Mouse (Mus musculus) megakaryocyte, embryonic 14.5 days (primary cell): ENCODE results near the gene Atp23. TPM values are rescaled to one million over a fixed set of nuclear protein-coding genes. Genes with fewer than 3 reads are reported as not detected.
"Not testable (repeated sequence)": the region's sequence is repeated elsewhere in the genome, so short reads cannot be mapped to it uniquely, and the experiment has no call there.

Source experiments
- H3K27me3 ChIP-seq: replicated peaks from 2 replicates; pipeline ENCODE3; 2012; ENCODE audit warnings: inconsistent platforms
- H3K36me3 ChIP-seq: replicated peaks from 2 replicates; pipeline ENCODE3; 2012; ENCODE audit warnings: low read length, inconsistent platforms, mixed read lengths
- H3K4me1 ChIP-seq: 2 replicates; pipeline ENCODE4 v1.6.1; 2012; ENCODE audit warnings: inconsistent platforms
- H3K4me3 ChIP-seq: replicated peaks from 2 replicates; pipeline ENCODE3; 2012; ENCODE audit warnings: moderate library complexity, mild to moderate bottlenecking, inconsistent platforms
- H3K9me3 ChIP-seq: 2 replicates; pipeline ENCODE4 v1.6.1; 2012; ENCODE audit warnings: inconsistent platforms
- FLI1 ChIP-seq: IDR thresholded peaks from 2 replicates; pipeline ENCODE4 v1.6.1; 2012; ENCODE audit warnings: low read length, inconsistent platforms, mixed read lengths
- GATA1 ChIP-seq: IDR thresholded peaks from 3 replicates; pipeline ENCODE4 v1.6.1; 2012; ENCODE audit warnings: mixed read lengths, low read length, inconsistent platforms, borderline replicate concordance
- polyA plus RNA-seq: library from polyadenylated mRNA; stranded (reverse); fragments of >175 nt; gene quantifications from 2 replicates; pipeline ENCODE4 v1.2.3, GENCODE M21; 2012; ENCODE audit warnings: low replicate concordance; ENCODE audit not compliant: insufficient read depth

Gene Atp23
- polyA plus RNA-seq, 1 experiment = 6.8 TPM

DNA sequence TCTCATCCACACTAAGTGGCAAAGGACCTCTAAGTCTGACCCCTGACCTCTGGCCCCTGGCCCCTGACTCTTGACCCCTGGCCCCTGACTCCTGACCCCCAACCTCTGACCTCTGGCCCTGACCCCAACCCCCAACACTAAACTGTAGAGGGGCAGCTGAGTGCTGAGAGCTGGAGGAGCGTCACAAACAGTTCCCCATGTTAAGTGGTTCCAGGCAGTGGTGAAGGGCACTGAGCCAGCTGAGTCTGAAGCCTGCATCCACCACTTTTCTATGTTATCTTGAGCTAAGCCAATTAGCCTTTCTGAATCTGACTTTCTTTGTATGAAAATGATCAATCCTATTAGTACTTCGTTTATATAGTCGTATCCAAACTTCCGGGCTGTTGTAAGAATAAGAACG is 69.8 kb downstream of the Atp23 start:
- no peak for TF ChIP-seq GATA1
- no peak for TF ChIP-seq FLI1
- Histone ChIP-seq H3K9me3 (peaks cover 8% of the 10 kb centered on the region; the same call in 1 of the 2 replicates), H3K4me3 (no peak overlapping the region), H3K4me1 (peaks cover 3% of the 10 kb centered on the region; the same call in 1 of the 2 replicates), H3K27me3 (no peaks in the 10 kb centered on the region), H3K36me3 (no peaks in the 10 kb centered on the region)

DNA sequence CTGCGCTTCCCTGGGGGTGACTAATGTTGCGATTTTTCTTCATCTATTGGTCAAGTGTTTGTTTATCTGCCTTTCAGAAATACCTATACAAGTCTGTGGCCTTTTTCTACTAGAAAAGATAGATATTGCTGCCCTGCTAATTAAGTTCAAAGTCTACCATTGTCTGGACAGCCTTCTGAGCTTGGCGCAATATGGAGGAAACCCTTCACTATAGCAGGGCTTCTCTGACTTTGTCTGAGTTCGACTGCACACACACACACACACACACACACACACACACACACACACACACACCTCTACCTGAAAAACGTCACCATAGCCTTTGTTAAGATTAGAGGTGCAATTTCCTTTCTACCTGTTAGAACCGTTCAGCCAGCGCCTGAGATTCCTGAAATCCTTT is 72.5 kb downstream of the Atp23 start:
- no peak for TF ChIP-seq GATA1
- no peak for TF ChIP-seq FLI1
- H3K9me3 ChIP-seq = peaks cover 8% of the 10 kb centered on the region; the same call in 1 of the 2 replicates
- H3K27me3 ChIP-seq = no peaks in the 10 kb centered on the region
- no peaks in the 10 kb centered on the region for H3K36me3 ChIP-seq
- no peak overlapping the region for H3K4me3 ChIP-seq
- H3K4me1 ChIP-seq = peaks cover 3% of the 10 kb centered on the region; the same call in 1 of the 2 replicates

DNA sequence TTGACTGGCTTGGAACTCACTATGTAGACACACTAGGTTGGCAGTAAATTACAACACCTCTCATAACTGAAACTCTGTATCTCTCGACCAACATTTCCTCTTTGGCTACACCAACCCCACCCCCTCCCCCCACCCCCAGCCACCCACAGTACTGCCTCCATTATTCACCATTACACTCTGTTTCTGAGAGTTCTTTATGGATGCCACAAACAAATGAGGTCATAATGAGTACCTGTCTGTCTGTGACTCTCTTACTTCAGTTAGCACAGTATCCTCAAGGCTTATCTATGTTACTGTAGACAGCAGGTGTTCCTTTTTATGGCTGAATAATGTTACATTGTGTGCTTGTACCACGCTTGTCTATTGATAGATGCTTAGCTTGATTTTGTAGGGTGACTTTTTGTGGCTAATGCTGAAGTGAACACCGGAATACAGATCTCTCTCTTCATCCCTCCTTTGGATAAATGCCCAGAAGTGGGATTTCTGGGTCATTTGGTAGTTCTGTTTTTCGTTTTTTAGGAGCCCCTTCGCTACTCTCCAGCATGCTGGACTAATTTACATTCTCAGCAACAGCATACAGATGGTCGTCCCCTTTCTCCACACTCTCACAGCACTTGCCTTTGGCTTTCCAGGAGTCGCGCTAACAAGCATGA is 73.1 kb downstream of the Atp23 start:
- Histone ChIP-seq H3K36me3 (no peaks in the 10 kb centered on the region), H3K27me3 (no peaks in the 10 kb centered on the region), H3K9me3 (peaks cover 6% of the 10 kb centered on the region; the same call in 1 of the 2 replicates), H3K4me3 (no peak overlapping the region), H3K4me1 (peaks cover 3% of the 10 kb centered on the region; the same call in 1 of the 2 replicates)
- TF ChIP-seq GATA1 (no peak), FLI1 (no peak)

DNA sequence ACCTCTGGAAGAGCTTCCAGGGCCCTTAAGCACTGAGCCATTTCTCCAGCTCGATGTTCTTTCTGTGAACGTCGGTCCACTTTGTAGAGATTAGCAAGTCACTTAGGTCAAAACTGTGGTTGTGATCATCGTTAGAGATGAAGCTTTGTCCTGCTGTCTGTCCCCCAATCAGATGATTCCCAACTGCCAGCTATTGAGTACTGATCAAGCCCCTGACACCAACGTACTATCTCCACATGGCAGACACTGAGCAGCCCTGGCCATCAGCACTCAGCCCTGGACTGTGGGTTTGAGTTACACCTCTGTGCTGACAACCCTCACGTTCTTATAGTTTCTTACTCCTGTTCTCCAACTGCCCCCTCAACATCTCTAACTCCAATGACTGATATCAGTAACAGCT is 74.2 kb downstream of the Atp23 start:
- TF ChIP-seq FLI1 = no peak
- no peak for TF ChIP-seq GATA1
- Histone ChIP-seq H3K36me3 (no peaks in the 10 kb centered on the region), H3K4me1 (peaks cover 3% of the 10 kb centered on the region; the same call in 1 of the 2 replicates), H3K27me3 (no peaks in the 10 kb centered on the region), H3K4me3 (no peak overlapping the region), H3K9me3 (peaks cover 4% of the 10 kb centered on the region; the same call in 1 of the 2 replicates)

DNA sequence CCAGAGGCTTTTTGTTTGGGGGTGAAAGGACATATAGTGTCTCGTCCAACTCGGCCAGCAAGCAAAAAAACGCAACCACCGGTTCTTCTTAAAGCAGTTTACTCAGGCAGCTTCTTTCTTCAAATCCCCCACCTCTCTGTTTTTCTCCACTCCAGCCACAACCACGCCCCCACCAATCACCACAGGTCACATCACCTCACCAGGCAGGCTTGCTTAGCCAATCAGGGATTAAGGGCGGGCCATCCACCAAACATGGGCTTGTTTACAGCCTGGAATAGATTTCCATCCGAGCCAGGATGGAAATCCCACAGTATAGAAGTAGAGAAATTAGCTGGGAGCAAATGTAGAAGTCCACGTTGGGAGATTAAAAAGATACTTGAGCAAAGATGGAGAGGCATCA is 74.9 kb downstream of the Atp23 start:
- H3K4me3 ChIP-seq, H3K4me1 ChIP-seq, H3K9me3 ChIP-seq, H3K36me3 ChIP-seq, H3K27me3 ChIP-seq: not testable (repeated sequence)

DNA sequence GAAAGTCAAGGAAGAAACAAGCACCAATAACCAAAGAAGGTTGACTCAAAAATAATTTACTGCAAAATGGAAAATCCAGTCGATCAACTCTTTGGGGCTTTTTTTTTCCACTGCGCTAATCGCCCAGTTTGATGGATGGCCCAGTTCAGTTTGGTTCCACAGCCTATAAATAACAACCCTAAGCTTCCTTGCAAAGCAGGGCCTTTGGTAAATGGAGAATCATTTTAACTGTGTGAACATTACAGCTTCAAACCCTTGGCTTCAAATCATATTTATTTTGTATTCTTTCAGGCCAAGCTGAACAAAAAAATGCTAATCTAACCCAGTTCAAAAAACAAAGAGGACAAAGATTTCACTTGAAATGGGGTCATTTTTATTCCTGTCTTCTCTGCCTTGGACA is 78.7 kb downstream of the Atp23 start:
- Histone ChIP-seq H3K4me1 (no peaks in the 10 kb centered on the region), H3K27me3 (no peaks in the 10 kb centered on the region), H3K9me3 (peaks cover 29% of the 10 kb centered on the region), H3K4me3 (no peak overlapping the region), H3K36me3 (no peaks in the 10 kb centered on the region)
- TF ChIP-seq GATA1 (no peak), FLI1 (no peak)

Other genes starting within 250 kb of the Atp23 start
- 27.8 and 40.9 TPM in 2 replicates for gene Ctdsp2, start 77.4 kb upstream of the Atp23 start, polyA plus RNA-seq
- gene Avil, start 99.4 kb upstream of the Atp23 start, polyA plus RNA-seq = 0.70 TPM in 1 of 2 replicates, not detected in the other
- 19.8 and 35.4 TPM in 2 replicates for gene Tsfm, start 129.5 kb upstream of the Atp23 start, polyA plus RNA-seq
- 1.9 and 12.1 TPM in 2 replicates for gene Mettl1, start 140.1 kb upstream of the Atp23 start, polyA plus RNA-seq
- 0.08 TPM in 1 of 2 replicates, not detected in the other for gene Eef1akmt3, start 140.2 kb upstream of the Atp23 start, polyA plus RNA-seq
- 0.15 TPM in 1 of 2 replicates, not detected in the other for gene Cyp27b1, start 146.9 kb upstream of the Atp23 start, polyA plus RNA-seq
- 1.3 and 3.3 TPM in 2 replicates for gene March9, start 158.8 kb upstream of the Atp23 start, polyA plus RNA-seq
- gene Cdk4, start 162.2 kb upstream of the Atp23 start, polyA plus RNA-seq = 288 and 833 TPM in 2 replicates
- 4.8 and 51.5 TPM in 2 replicates for gene Tspan31, start 168.9 kb upstream of the Atp23 start, polyA plus RNA-seq
- gene Agap2, start 173.9 kb upstream of the Atp23 start, polyA plus RNA-seq = 26.5 and 79.5 TPM in 2 replicates
- 140 and 267 TPM in 2 replicates for gene Os9, start 219.8 kb upstream of the Atp23 start, polyA plus RNA-seq